8 mouse cellular contexts compared by ENCODE assay signal in the genomic region with DNA sequence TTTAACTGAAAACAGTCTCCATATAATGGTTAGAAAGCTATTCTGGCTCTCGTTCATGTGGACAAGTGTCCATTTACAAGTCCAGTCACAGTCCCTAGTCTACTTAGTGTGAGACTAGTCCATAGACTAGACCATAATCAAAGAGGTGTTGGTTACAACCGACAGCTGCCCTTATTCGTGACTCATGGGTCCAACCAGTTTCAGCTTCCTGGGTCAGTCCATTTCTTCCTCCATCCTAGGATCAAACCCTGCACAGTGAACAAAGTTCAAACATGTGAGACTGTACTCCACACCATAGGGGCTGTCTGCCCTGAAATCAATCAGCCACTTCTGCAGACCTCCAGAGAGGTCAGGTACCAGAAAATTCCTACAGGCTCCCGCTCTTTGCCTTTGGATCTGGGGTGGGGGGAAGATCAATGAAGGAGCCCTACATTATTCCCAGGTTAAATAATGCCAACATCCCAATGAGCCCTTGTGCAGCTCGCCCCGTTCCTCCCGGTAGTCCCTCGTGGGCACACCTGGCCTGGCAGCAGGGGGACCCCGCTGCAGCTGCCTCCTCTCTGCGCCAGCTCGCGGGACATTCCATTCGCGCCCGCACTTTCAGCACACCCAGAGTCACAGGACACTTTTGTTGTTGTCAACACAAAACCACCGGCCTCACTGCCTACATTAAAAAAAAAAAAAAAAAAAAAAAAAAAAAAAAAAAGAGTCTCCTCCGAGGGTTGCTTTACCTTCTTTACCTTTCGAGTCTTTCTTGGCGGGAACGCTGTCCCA. TPM values are rescaled to one million over a fixed set of nuclear protein-coding genes. Genes with fewer than 3 reads are reported as not detected.
DNase-seq lines count a peak whose midpoint lies in the region; ATAC-seq and TF ChIP-seq lines count a peak whose summit lies in the region.

TSS of gene Dclre1a (minus strand) at position 767 of the 774 bp plus-strand sequence.

- H3K27me3 ChIP-seq in E14TG2a.4 (ENCODE audit: insufficient read depth, low read length): no peaks in the 10 kb centered on the region
- H3K27me3 ChIP-seq in forebrain, embryonic 12.5 days: no peaks in the 10 kb centered on the region
- no peaks in the 10 kb centered on the region for H3K27me3 ChIP-seq in lung, embryonic 14.5 days (ENCODE audit: insufficient read depth, low read length)
- H3K27me3 ChIP-seq in neural tube, embryonic 15.5 days (replicated peaks): no peaks in the 10 kb centered on the region

- intact Hi-C loops in heart, postnatal 25 days (cut with DNase I): no loop called here

- H3K9me3 ChIP-seq in E14TG2a.4 (ENCODE audit: low read length): no peaks in the 10 kb centered on the region
- no peaks in the 10 kb centered on the region for H3K9me3 ChIP-seq in forebrain, embryonic 12.5 days
- no peaks in the 10 kb centered on the region for H3K9me3 ChIP-seq in lung, embryonic 14.5 days (ENCODE audit: low read depth, low read length)
- H3K9me3 ChIP-seq in neural tube, embryonic 15.5 days (replicated peaks): no peaks in the 10 kb centered on the region

- DNase-seq in heart, postnatal 25 days (ENCODE audit: low spot score): peak; percentile 26
- DNase-seq in layer of hippocampus, adult 2 months (ENCODE audit: low spot score in 2 of 2): peak; percentile 54 to 67
- peak; percentile 66 for DNase-seq in lung, embryonic 14.5 days
- peak; percentile 77 for DNase-seq in thymus, postnatal 0 days (ENCODE audit: low spot score)

- WGBS in forebrain, embryonic 12.5 days: 13% methylated on average over 20 of the region's 20 CpGs
- 4% methylated on average over 20 of the region's 20 CpGs for WGBS in lung, embryonic 14.5 days
- WGBS in neural tube, embryonic 15.5 days: 12% methylated on average over 20 of the region's 20 CpGs

- peaks cover 47% of the 10 kb centered on the region for H3K36me3 ChIP-seq in E14TG2a.4 (ENCODE audit: insufficient read depth, low read length)
- peaks cover 13% of the 10 kb centered on the region for H3K36me3 ChIP-seq in forebrain, embryonic 12.5 days (replicated peaks)
- H3K36me3 ChIP-seq in lung, embryonic 14.5 days (ENCODE audit: insufficient read depth): peaks cover 32% of the 10 kb centered on the region
- peaks cover 13% of the 10 kb centered on the region for H3K36me3 ChIP-seq in neural tube, embryonic 15.5 days

- peak; percentile 53 for ATAC-seq in cerebellum, adult (ENCODE audit: insufficient number of reproducible peaks, low FRiP score, low TSS enrichment)
- ATAC-seq in forebrain, embryonic 12.5 days (ENCODE audit: low FRiP score): peak; percentile 83
- ATAC-seq in lung, embryonic 14.5 days (ENCODE audit: insufficient read depth): peak; percentile 38
- ATAC-seq in neural tube, embryonic 15.5 days (ENCODE audit: low FRiP score): peak; percentile 74; the same call in 1 of the 2 replicates

- peak within 1 kb of the TSS; percentile 71 for H3K4me2 ChIP-seq in forebrain, embryonic 12.5 days
- H3K4me2 ChIP-seq in lung, embryonic 14.5 days: peak within 1 kb of the TSS; percentile 93
- H3K4me2 ChIP-seq in neural tube, embryonic 15.5 days: peak within 1 kb of the TSS; percentile 87

- H3K4me3 ChIP-seq in E14TG2a.4 (replicated peaks; ENCODE audit: low read length): peak within 1 kb of the TSS; percentile 91
- peak within 1 kb of the TSS; percentile 96 for H3K4me3 ChIP-seq in forebrain, embryonic 12.5 days (replicated peaks)
- peak within 1 kb of the TSS; percentile 97 for H3K4me3 ChIP-seq in layer of hippocampus, adult 2 months
- H3K4me3 ChIP-seq in lung, embryonic 14.5 days (ENCODE audit: low read depth, low read length): peak within 1 kb of the TSS; percentile 91
- peak within 1 kb of the TSS; percentile 96 for H3K4me3 ChIP-seq in neural tube, embryonic 15.5 days (replicated peaks)

- peak within 1 kb of the TSS; percentile 97 for H3K27ac ChIP-seq in forebrain, embryonic 12.5 days
- peak within 1 kb of the TSS; percentile 98 for H3K27ac ChIP-seq in layer of hippocampus, adult 2 months
- peak within 1 kb of the TSS; percentile 98 for H3K27ac ChIP-seq in lung, embryonic 14.5 days (ENCODE audit: low read depth)
- peak within 1 kb of the TSS; percentile 93 for H3K27ac ChIP-seq in neural tube, embryonic 15.5 days (replicated peaks)

- H3K4me1 ChIP-seq in E14TG2a.4 (replicated peaks; ENCODE audit: low read depth, low read length): peaks cover 32% of the 10 kb centered on the region
- peaks cover 17% of the 10 kb centered on the region for H3K4me1 ChIP-seq in forebrain, embryonic 12.5 days
- peaks cover 10% of the 10 kb centered on the region for H3K4me1 ChIP-seq in lung, embryonic 14.5 days (ENCODE audit: insufficient read depth)
- H3K4me1 ChIP-seq in neural tube, embryonic 15.5 days: peaks cover 24% of the 10 kb centered on the region

- no peak for TF ChIP-seq CTCF in E14TG2a.4 (conservative IDR thresholded peaks at IDR 0.05; ENCODE audit: low read length)
- TF ChIP-seq CTCF in layer of hippocampus, adult 2 months (conservative IDR thresholded peaks at IDR 0.05): peak; percentile 51
- TF ChIP-seq CTCF in lung, embryonic 14.5 days (IDR thresholded peaks at IDR 0.05; ENCODE audit: low read depth): peak; percentile 35; the same call in 1 of the 2 replicates

- peak within 1 kb of the TSS; percentile 93 for H3K9ac ChIP-seq in forebrain, embryonic 12.5 days
- H3K9ac ChIP-seq in lung, embryonic 14.5 days: peak within 1 kb of the TSS; percentile 92
- H3K9ac ChIP-seq in neural tube, embryonic 15.5 days (replicated peaks): peak within 1 kb of the TSS; percentile 92

RNA-seq across cellular contexts. Expression of gene Dclre1a, which starts in this region (rescaled TPM):
- 16.3 and 17.8 TPM in 2 replicates for polyA plus RNA-seq in forebrain, embryonic 12.5 days (2016; fragmentation: Nextera tagmentation; extraction: Ambion mirVana)
- total RNA-seq in heart, postnatal 25 days (2021): 10 to 100 TPM; 10.1 to 11.3 TPM
- 1 to 10 TPM; 6.9 to 7.7 TPM for total RNA-seq in layer of hippocampus, adult 2 months (2021)
- polyA plus RNA-seq in lung, embryonic 14.5 days (2014; fragmentation: Nextera tagmentation; extraction: Ambion mirVana): 17.7 and 20.2 TPM in 2 replicates
- polyA plus RNA-seq in neural tube, embryonic 15.5 days (2015; fragmentation: Nextera tagmentation; extraction: Ambion mirVana): 10.9 and 13.2 TPM in 2 replicates
- 8.0 and 8.3 TPM in 2 replicates for polyA plus RNA-seq in thymus, postnatal 0 days (2015; fragmentation: Nextera tagmentation; extraction: Ambion mirVana)

Comparison
In these comparisons a context has a peak if more than half of its experiments do, and no peak if none do; other contexts are left out.
1. Peak in every context shown above with its lines: DNase-seq, ATAC-seq, H3K4me3 ChIP-seq and H3K27ac ChIP-seq.
2. DNase-seq: peak in every context shown above with its lines; median percentile 77 in thymus, postnatal 0 days; 66 in lung, embryonic 14.5 days; 60 in layer of hippocampus, adult 2 months; 26 in heart, postnatal 25 days.